Mouse (Mus musculus) megakaryocyte-erythroid progenitor cell, adult 5-6 weeks (primary cell): ENCODE measurements around the gene Nvl. TPM values are rescaled to one million over a fixed set of nuclear protein-coding genes. Genes with fewer than 3 reads are reported as not detected.
A peak's percentile ranks its signal among the peaks of the same experiment; 100 is the strongest.

Experiments used
- ATAC-seq: replicated peaks from 2 replicates; pipeline ENCODE4 v1.8.0; 2016; ENCODE audit warnings: mild to moderate bottlenecking, inconsistent platforms; ENCODE audit not compliant: severe bottlenecking, poor library complexity, low FRiP score, low TSS enrichment
- total RNA-seq, 2 experiments: library from RNA; stranded (forward) in 1 of 2; stranded (reverse) in 1 of 2; fragments of 200-1000, 215-1000 nt in 1 of 2; fragments of >200 nt in 1 of 2; fragmentation: Nextera tagmentation in 1 of 2; gene quantifications; 2 replicates each; pipeline ENCODE4 v1.2.3; 2014 to 2017

Nvl gene
- total RNA-seq, 2 experiments from 2014 or later = 37.0 to 64.7 TPM

GRCm38 (mm10) chr1:181084021-181084420, 60.0 kb downstream of the Nvl start:
- ATAC-seq = peak; percentile 76

GRCm38 (mm10) chr1:181073075-181073474, 70.9 kb downstream of the Nvl start:
- no peak for ATAC-seq

DNA sequence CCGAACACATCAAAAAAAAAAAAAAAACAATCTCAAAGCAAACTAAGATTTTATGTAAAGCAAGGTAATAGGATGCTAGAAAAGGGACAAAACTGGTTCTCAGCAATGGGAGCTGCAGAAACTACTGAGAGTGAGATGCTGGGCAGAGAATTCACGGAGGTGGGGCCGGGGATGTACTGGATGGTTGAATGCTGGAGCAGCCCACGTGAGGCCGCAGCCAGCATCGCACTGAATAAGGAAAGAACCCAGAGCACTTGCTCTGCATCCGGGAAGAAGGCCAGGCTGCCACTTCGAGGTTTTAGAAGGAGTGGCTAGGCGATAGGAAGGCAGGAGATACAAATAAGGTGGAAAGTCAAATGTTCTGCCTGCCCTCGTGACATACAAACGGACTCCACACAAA, 74.3 kb downstream of the Nvl start:
- no peak for ATAC-seq

GRCm38 (mm10) chr1:181068344-181068743, 75.7 kb downstream of the Nvl start:
- ATAC-seq = peak; percentile 56

- ATAC-seq = no peak
Observed at GRCm38 (mm10) chr1:181064648-181065047, 79.4 kb downstream of the Nvl start.

DNA sequence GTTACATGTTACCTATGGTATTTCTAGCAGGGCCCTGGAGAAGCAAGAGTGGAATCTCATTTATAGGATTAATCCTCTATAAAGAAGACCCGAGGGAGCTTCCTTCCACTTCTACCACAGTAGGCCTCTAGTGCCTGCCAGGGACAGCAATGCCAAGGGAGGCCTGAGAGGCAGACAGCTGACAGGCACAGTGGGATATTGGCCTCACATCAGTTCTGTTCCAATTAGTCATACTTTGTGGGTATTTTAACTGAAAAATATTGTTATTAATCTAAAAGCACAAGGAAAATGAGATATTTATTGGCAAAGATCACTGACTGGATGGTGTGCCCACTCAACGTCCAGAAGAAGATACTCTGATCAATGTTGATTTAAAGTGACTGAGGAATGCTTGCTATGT, 80.0 kb downstream of the Nvl start:
- ATAC-seq = no peak

- no peak for ATAC-seq
Observed at GRCm38 (mm10) chr1:181061784-181062485, 82.1 kb downstream of the Nvl start.

DNA sequence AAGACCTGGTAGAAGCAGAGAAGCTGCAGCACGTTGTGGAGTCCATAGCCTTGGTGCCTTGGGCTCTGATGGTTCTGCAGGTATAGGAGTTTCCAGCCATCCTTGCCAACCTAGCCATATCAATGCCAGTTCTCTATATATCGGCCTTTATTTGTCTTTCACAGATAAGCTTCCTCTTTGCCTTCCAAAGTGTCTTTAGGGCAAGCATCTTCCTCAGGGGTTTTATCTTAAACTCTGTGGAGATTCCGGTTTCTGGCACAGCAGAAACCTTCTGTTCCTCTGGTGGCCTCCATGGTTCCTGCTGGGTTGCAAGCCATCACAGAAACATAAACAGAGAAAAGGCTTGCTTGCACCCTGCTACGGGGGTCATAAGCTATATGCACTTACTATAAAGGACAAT, 91.1 kb downstream of the Nvl start:
- no peak for ATAC-seq

GRCm38 (mm10) chr1:181050937-181051336, 93.1 kb downstream of the Nvl start, which contains the start of gene 9130409I23Rik:
Gene 9130409I23Rik, plus strand, starts transcription at chr1:181051237.
- no peak for ATAC-seq

- ATAC-seq = peak; percentile 90
Observed at GRCm38 (mm10) chr1:181049328-181049842, 94.6 kb downstream of the Nvl start.

GRCm38 (mm10) chr1:181047520-181047919, 96.5 kb downstream of the Nvl start:
- no peak for ATAC-seq

GRCm38 (mm10) chr1:181039652-181040051, 104.4 kb downstream of the Nvl start:
- ATAC-seq = peak; percentile 86

GRCm38 (mm10) chr1:181037623-181038022, 106.4 kb downstream of the Nvl start:
- peak; percentile 82 for ATAC-seq

Other genes with a start within 250 kb of the Nvl start
- 57.0 and 70.4 TPM in 2 replicates for gene Pycr2, start 239.9 kb downstream of the Nvl start, total RNA-seq (2014; fragmentation: Nextera tagmentation)
- 21.1 and 34.2 TPM in 2 replicates for gene Pycr2, start 239.9 kb downstream of the Nvl start, total RNA-seq (2017)
- gene Lefty1, start 209.2 kb downstream of the Nvl start, total RNA-seq (2014; fragmentation: Nextera tagmentation) = 6.4 and 11.9 TPM in 2 replicates
- 3.4 TPM in 1 of 2 replicates, not detected in the other for gene Lefty1, start 209.2 kb downstream of the Nvl start, total RNA-seq (2017)
- gene Tmem63a, start 201.9 kb downstream of the Nvl start, total RNA-seq (2014; fragmentation: Nextera tagmentation) = 22.5 and 26.6 TPM in 2 replicates
- gene Tmem63a, start 201.9 kb downstream of the Nvl start, total RNA-seq (2017) = 4.8 and 10.8 TPM in 2 replicates
- gene Ephx1, start 123.3 kb downstream of the Nvl start, total RNA-seq (2014; fragmentation: Nextera tagmentation) = 4.5 TPM in 1 of 2 replicates, not detected in the other
- 0.57 TPM in 1 of 2 replicates, not detected in the other for gene Ephx1, start 123.3 kb downstream of the Nvl start, total RNA-seq (2017)
- not detected in 2 replicates for gene 9130409I23Rik, start 93.0 kb downstream of the Nvl start, total RNA-seq (2014; fragmentation: Nextera tagmentation)
- gene 9130409I23Rik, start 93.0 kb downstream of the Nvl start, total RNA-seq (2017) = not detected in 2 replicates
- 14.0 and 25.9 TPM in 2 replicates for gene Cnih4, start 489 bp upstream of the Nvl start, total RNA-seq (2014; fragmentation: Nextera tagmentation)
- 59.7 and 71.2 TPM in 2 replicates for gene Cnih4, start 489 bp upstream of the Nvl start, total RNA-seq (2017)
- gene Wdr26, start 67.8 kb upstream of the Nvl start, total RNA-seq (2014; fragmentation: Nextera tagmentation) = 93.5 and 155 TPM in 2 replicates
- gene Wdr26, start 67.8 kb upstream of the Nvl start, total RNA-seq (2017) = 84.8 and 102 TPM in 2 replicates
- not detected in 2 replicates for gene Cnih3, start 208.4 kb upstream of the Nvl start, total RNA-seq (2014; fragmentation: Nextera tagmentation)
- gene Cnih3, start 208.4 kb upstream of the Nvl start, total RNA-seq (2017) = not detected in 2 replicates